Mouse (Mus musculus) heart, embryonic 12.5 days (tissue): ENCODE results near the gene Gm6899. TPM values are rescaled to one million over a fixed set of nuclear protein-coding genes. Genes with fewer than 3 reads are reported as not detected.

Experiments used
- polyA plus RNA-seq: library from polyadenylated mRNA; unstranded; fragments of >200 nt; fragmentation: Nextera tagmentation; extraction: Ambion mirVana; gene quantifications from 2 replicates; pipeline ENCODE4 v1.2.1, GENCODE M21; 2016

Gm6899 gene
- polyA plus RNA-seq, 1 experiment from 2014 or later: not detected

Other genes with a start within 250 kb of the Gm6899 start
- gene Fancl, start 207.1 kb upstream of the Gm6899 start, polyA plus RNA-seq: 24.6 and 26.5 TPM in 2 replicates
- 17.1 and 18.5 TPM in 2 replicates for gene Vrk2, start 758 bp downstream of the Gm6899 start, polyA plus RNA-seq